Mouse (Mus musculus): Measurements from ENCODE around the gene Tmem237.
A peak's percentile ranks its signal among the peaks of the same experiment; 100 is the strongest.

Gene Tmem237

GRCm38 (mm10) chr1:59101020-59101419 lies 19.2 kb downstream of the Tmem237 start:
- no peak for DNase-seq (ENCODE audit: low spot score)

- no peak for DNase-seq (ENCODE audit: low spot score)
Observed at GRCm38 (mm10) chr1:59094705-59095104, 25.5 kb downstream of the Tmem237 start, which contains the start of gene C2cd6. Gene C2cd6, minus strand, starts transcription at chr1:59094900.

- no peak for DNase-seq (ENCODE audit: low spot score)
Observed at GRCm38 (mm10) chr1:59070867-59071266, 49.3 kb downstream of the Tmem237 start.

- peak; percentile 57 for DNase-seq (ENCODE audit: low spot score)
Observed at GRCm38 (mm10) chr1:59067976-59068375, 52.2 kb downstream of the Tmem237 start.

- no peak for DNase-seq (ENCODE audit: low spot score)
Observed at GRCm38 (mm10) chr1:59063697-59064096, 56.5 kb downstream of the Tmem237 start.

GRCm38 (mm10) chr1:59056955-59057354 lies 63.3 kb downstream of the Tmem237 start:
- DNase-seq (ENCODE audit: low spot score): no peak

- DNase-seq (ENCODE audit: low spot score): no peak
Observed at GRCm38 (mm10) chr1:59051306-59051705, 68.9 kb downstream of the Tmem237 start.

Measured in retina, embryonic 14.5 days (tissue).